Mouse (Mus musculus) cerebellum, adult 2 months (tissue): ENCODE results near the gene Kdelr3.

Source experiments
- CTCF ChIP-seq: fragments of 200-500 bp; IDR thresholded peaks from 2 replicates; pipeline ENCODE4 v1.5.1; 2011; ENCODE audit warnings: low read depth, mild to moderate bottlenecking, control low read depth, low read length, moderate library complexity, borderline replicate concordance; ENCODE audit not compliant: insufficient read depth
- POLR2A ChIP-seq: fragments of 200-500 bp; IDR thresholded peaks from 2 replicates; pipeline ENCODE4 v1.6.1; 2011; ENCODE audit warnings: low read length, control low read depth, borderline replicate concordance; ENCODE audit not compliant: insufficient read depth

DNA sequence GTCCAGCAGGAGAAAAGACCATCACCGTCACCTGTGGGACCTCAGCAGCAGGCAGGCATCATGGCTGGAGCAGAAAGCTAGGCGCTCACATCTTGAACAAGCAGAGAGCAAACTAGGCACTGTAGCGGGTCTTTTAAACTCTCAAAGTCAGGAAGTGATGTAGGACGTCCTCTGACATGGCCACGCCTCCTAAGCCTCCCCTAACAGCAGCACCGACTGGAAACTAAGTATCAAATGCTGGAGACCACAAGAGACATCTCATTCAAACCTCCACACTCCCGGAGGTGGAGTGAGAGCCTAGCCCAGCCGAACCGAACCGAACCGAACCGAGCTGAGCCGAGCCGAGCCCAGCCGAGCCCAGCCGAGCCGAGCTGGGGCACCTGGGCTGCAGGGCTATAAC, 45.6 kb upstream of the Kdelr3 start:
- no peak for TF ChIP-seq CTCF
- TF ChIP-seq POLR2A, result no peak
